Mouse (Mus musculus) forebrain, embryonic 11.5 days (tissue): Measurements from ENCODE around the gene St5. TPM values are rescaled to one million over a fixed set of nuclear protein-coding genes. Genes with fewer than 3 reads are reported as not detected.
A peak's percentile ranks its signal among the peaks of the same experiment; 100 is the strongest.

ENCODE experiments used
- ATAC-seq: fragments of 200-750 bp; cut with Nextera tagmentation; replicated peaks from 2 replicates; pipeline ENCODE4 v1.8.0; 2017; ENCODE audit warnings: moderate TSS enrichment; ENCODE audit not compliant: low FRiP score
- DNase-seq: peaks from one replicate; pipeline ENCODE4 v3.0.0-alpha.2; 2017; ENCODE audit warnings: low spot score
- H3K27ac ChIP-seq: fragments of 300-500 bp; sonication (generic); 2 replicates; pipeline ENCODE4 v1.5.1; 2014; ENCODE audit warnings: low read depth, low read length
- H3K27me3 ChIP-seq: fragments of 300-500 bp; sonication (generic); 2 replicates; pipeline ENCODE4 v1.6.1; 2014; ENCODE audit warnings: mild to moderate bottlenecking, low read length, mixed read lengths; ENCODE audit not compliant: control insufficient read depth, insufficient read depth
- H3K36me3 ChIP-seq: fragments of 300-500 bp; sonication (generic); 2 replicates; pipeline ENCODE4 v1.6.1; 2014; ENCODE audit warnings: mild to moderate bottlenecking, low read length, moderate library complexity, mixed read lengths; ENCODE audit not compliant: control insufficient read depth, insufficient read depth
- H3K4me1 ChIP-seq: fragments of 300-500 bp; sonication (generic); replicated peaks from 2 replicates; pipeline ENCODE4 v1.6.1; 2014; ENCODE audit warnings: low read length, mixed read lengths; ENCODE audit not compliant: control insufficient read depth, insufficient read depth
- H3K4me2 ChIP-seq: fragments of 300-500 bp; sonication (generic); 2 replicates; pipeline ENCODE4 v1.6.1; 2014; ENCODE audit warnings: low read depth, mild to moderate bottlenecking, low read length, moderate library complexity, mixed read lengths; ENCODE audit not compliant: severe bottlenecking
- H3K4me3 ChIP-seq: fragments of 300-500 bp; sonication (generic); 2 replicates; pipeline ENCODE4 v1.5.1; 2014; ENCODE audit warnings: low read depth, low read length
- H3K9ac ChIP-seq: fragments of 300-500 bp; sonication (generic); 2 replicates; pipeline ENCODE4 v1.6.1; 2014; ENCODE audit warnings: low read length
- H3K9me3 ChIP-seq: fragments of 300-500 bp; sonication (generic); 2 replicates; pipeline ENCODE4 v1.6.1; 2016; ENCODE audit warnings: low read length, mixed read lengths; ENCODE audit not compliant: control insufficient read depth
- WGBS: fragments of 180-500 bp; shearing (Covaris S2); extraction: QIAGEN DNeasy Blood & Tissue Kit; methylation state at CpG from one replicate; pipeline ENCODE4 v1.1.7; 2014; 5-methylcytosine and 5-hydroxymethylcytosine counted together
- polyA plus RNA-seq: library from polyadenylated mRNA; unstranded; fragments of >200 nt; fragmentation: Nextera tagmentation; extraction: Ambion mirVana; gene quantifications from 2 replicates; pipeline ENCODE4 v1.2.1, GENCODE M21; 2014

Gene St5
- polyA plus RNA-seq, 1 experiment from 2014 or later, result 32.8 TPM

DNA sequence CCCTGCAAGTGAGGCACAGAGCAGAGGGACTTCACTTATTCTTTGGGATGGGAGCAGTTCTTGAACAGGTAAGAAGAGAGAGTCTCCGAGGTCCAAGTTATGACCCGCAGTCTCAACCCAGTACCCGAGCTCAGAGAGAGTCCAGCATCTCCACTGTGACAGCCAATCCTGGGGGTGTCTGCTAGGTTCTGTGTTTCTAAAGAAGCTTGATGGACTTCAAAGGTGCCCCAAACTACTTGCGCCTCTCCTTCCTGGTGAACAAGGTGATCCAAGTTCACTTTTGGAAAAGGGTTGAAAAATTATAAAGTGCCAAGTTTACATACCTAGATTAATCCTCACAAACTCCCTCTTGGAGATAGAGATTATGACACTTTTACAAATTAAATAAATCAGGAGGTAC is 195.4 kb downstream of the St5 start, which contains the start of gene Trim66:
TSS of gene Trim66 (minus strand) at position 101 of the 400 bp plus-strand sequence.
- Histone ChIP-seq H3K9ac (peak within 1 kb of the TSS; percentile 1; the same call in 1 of the 2 replicates), H3K36me3 (no peaks in the 10 kb centered on the region), H3K9me3 (no peaks in the 10 kb centered on the region), H3K4me3 (no peak within 1 kb of the TSS), H3K27me3 (no peaks in the 10 kb centered on the region), H3K4me1 (no peaks in the 10 kb centered on the region; the same call in 1 of the 2 replicates), H3K4me2 (peak within 1 kb of the TSS; percentile 1; the same call in 1 of the 2 replicates), H3K27ac (peak within 1 kb of the TSS; percentile 1)
- no peak for DNase-seq
- 87% methylated on average over 4 of the region's 4 CpGs for WGBS
- ATAC-seq, result no peak

DNA sequence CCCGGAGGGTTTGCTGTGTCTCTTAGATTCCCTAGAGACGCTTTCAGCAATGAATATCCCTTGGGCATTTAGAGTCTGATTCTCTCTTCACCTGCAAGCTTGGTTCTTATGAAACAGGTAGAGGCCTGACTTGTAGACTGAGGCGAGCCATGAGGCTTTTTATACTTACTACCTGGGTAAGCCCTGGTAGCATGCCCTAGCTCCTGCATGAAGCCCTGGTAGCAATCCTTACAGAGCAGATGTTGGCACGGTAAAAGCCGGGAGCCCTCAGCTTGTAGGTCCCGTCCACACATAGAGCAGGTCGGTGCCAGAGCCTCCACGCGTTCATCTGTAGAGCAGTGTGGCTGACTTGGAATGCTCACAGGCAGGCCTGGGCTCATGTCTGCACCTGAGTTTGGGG is 195.8 kb downstream of the St5 start:
- WGBS, result 37% methylated on average over 9 of the region's 9 CpGs

DNA sequence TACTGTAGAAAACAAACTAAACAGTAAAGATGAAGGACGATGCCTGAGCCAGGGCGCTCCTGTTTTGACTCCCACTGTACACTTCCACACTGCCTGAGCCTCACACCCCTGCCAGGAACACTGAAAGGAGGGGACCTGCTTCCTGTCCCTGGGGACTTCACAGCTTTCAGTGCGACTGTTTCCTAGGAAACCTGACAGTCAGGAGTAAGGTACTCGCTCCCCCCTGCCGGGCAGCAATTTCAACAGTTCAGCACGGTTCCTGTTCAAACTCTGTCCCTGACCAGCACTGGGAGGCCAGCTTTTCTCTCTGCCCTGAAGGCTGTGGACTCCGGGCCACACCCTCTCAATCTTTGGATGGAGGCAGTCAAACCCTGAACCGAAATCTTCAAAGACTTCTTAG is 196.3 kb downstream of the St5 start:
- peak; percentile 70 for DNase-seq
- Histone ChIP-seq H3K4me3 (no peak overlapping the region), H3K27ac (peak overlapping the region; percentile 1), H3K27me3 (no peaks in the 10 kb centered on the region), H3K4me1 (no peaks in the 10 kb centered on the region; the same call in 1 of the 2 replicates), H3K9me3 (no peaks in the 10 kb centered on the region), H3K9ac (peak overlapping the region; percentile 1; the same call in 1 of the 2 replicates), H3K36me3 (no peaks in the 10 kb centered on the region), H3K4me2 (peak overlapping the region; percentile 1; the same call in 1 of the 2 replicates)
- 5% methylated on average over 8 of the region's 8 CpGs for WGBS
- peak; percentile 85 for ATAC-seq

More for the DNA sequence above, 195.8 kb downstream of the St5 start:
- Histone ChIP-seq H3K9ac (no peak overlapping the region; the same call in 1 of the 2 replicates), H3K4me3 (no peak overlapping the region), H3K27ac (peak overlapping the region; percentile 1; the same call in 1 of the 2 replicates), H3K4me1 (no peaks in the 10 kb centered on the region; the same call in 1 of the 2 replicates), H3K9me3 (no peaks in the 10 kb centered on the region), H3K27me3 (no peaks in the 10 kb centered on the region), H3K4me2 (0 out of 2 replicates have a peak overlapping the region, but pooled peaks have one; percentile 1), H3K36me3 (no peaks in the 10 kb centered on the region)
- ATAC-seq (peak; percentile 61), DNase-seq (no peak)

DNA sequence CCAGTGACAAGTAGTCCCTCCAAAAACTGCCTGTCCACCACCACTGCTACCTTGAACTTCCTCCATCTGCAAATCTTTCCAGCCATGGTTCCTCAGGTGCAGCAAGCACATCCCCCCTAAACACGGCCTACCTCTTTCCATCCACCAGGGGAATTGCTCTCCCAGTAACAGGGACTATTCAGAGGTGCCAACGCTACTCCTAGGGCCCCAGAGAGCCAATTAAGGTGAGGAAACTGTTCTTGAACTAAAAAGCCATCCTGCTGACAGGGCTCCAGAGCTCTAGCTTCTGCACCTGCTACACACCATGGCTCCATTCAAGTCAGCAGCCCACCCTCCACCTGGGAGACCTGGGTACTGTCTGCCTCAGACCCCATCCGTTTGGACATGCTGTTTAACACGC is 205.9 kb downstream of the St5 start:
- Histone ChIP-seq H3K4me1 (peaks cover 9% of the 10 kb centered on the region), H3K4me2 (no peak overlapping the region), H3K4me3 (no peak overlapping the region), H3K27me3 (peaks cover 5% of the 10 kb centered on the region; the same call in 1 of the 2 replicates), H3K36me3 (no peaks in the 10 kb centered on the region), H3K9me3 (no peaks in the 10 kb centered on the region), H3K27ac (no peak overlapping the region), H3K9ac (no peak overlapping the region)
- 61% methylated on average over 4 of the region's 4 CpGs for WGBS
- no peak for DNase-seq
- ATAC-seq, result no peak

DNA sequence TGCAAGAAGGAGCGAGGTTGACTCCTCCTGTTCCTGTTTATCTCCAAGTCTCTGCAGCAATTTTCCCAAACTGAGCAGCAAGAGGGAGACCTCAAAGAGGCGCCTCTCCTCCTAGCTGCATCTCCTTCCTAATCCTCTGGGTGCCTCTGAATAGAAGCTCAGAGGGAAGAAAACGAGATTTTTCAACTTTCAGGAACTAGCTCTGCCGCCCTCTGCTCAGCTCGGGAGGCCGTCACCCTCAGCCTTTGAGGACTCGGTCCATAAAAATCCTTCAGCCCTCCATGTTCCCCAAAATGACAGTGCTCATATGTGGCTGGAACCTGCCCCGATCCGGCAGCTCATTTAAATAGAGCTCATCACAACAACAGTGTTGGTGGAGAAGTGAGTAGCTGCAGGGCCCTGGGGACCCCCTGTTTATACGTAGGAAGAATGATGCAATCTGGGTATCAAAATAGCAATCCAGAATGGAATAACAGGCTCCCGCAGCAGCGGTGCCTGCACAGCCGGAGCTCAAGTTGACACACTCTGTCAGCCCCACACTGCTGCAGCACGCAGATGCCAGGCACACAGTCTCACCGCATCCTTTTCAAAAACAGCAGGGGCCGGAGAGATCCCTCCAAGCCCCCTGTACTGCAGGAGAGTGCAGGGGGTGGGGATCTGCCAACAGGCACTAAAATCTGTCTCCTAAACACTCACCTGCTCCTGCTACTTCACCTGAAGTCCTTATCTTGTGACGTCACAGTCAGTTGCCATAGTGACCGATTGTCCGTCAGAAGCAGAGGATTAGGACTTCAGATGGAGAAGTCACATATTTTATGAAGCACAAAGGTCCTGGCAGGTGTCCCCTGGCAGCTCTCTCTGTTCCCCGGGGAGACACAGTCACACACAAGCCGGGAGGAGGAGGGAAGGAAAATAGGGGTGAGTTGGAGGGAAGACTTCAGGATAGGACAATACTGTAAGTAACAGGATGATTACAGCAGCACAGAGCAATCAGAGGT is 209.8 kb downstream of the St5 start:
- DNase-seq (peak; percentile 58), ATAC-seq (peak; percentile 72)
- no peaks in the 10 kb centered on the region for H3K36me3 ChIP-seq
- no peak overlapping the region for H3K27ac ChIP-seq
- peak overlapping the region; percentile 39 for H3K4me2 ChIP-seq
- peak overlapping the region; percentile 16; the same call in 1 of the 2 replicates for H3K4me3 ChIP-seq
- H3K4me1 ChIP-seq, result peaks cover 9% of the 10 kb centered on the region
- H3K27me3 ChIP-seq, result peaks cover 8% of the 10 kb centered on the region; the same call in 1 of the 2 replicates
- H3K9ac ChIP-seq, result 0 out of 2 replicates have a peak overlapping the region, but pooled peaks have one; percentile 30
- H3K9me3 ChIP-seq, result no peaks in the 10 kb centered on the region
- WGBS, result 6% methylated on average over 21 of the region's 21 CpGs

DNA sequence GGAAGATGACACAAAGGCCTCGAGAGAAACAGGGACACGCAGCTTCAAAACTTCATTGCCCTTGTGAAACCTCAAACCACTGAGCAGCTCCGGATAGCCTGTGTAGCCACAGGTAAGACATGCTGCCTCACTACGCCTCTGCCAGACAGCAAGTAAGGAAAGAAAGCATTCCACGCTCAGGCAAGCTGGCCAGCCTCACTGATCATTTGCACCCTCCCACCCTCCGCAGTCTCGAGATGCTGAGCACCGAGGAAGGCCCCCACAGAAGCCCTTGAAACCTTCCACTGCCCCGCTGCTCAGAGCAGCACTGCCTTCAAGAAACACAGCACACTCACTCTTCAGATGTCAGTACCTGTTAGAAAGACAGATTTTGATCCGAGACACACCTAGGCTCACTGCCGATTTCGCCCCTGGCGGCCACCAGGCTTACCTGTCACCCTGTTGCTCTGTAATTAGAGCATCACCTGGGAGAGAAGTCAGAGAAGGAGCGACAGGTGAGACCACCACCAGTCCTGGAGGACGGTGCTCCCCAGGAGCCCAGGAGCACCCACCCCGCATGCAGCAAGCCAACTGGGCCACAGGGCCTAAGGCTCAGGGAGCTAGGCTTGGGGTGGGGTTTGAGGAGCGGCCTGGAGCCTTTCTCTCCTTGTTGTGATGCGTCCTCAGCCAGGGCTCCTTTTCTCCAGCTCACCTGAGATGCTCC is 210.6 kb downstream of the St5 start:
- DNase-seq (no peak), ATAC-seq (no peak)
- H3K4me3 ChIP-seq, result no peak overlapping the region
- H3K9ac ChIP-seq, result no peak overlapping the region
- H3K4me1 ChIP-seq, result peaks cover 9% of the 10 kb centered on the region
- peak overlapping the region; percentile 39 for H3K4me2 ChIP-seq
- no peaks in the 10 kb centered on the region for H3K9me3 ChIP-seq
- 48% methylated on average over 18 of the region's 18 CpGs for WGBS
- no peak overlapping the region for H3K27ac ChIP-seq
- H3K36me3 ChIP-seq, result no peaks in the 10 kb centered on the region
- H3K27me3 ChIP-seq, result peaks cover 8% of the 10 kb centered on the region; the same call in 1 of the 2 replicates

DNA sequence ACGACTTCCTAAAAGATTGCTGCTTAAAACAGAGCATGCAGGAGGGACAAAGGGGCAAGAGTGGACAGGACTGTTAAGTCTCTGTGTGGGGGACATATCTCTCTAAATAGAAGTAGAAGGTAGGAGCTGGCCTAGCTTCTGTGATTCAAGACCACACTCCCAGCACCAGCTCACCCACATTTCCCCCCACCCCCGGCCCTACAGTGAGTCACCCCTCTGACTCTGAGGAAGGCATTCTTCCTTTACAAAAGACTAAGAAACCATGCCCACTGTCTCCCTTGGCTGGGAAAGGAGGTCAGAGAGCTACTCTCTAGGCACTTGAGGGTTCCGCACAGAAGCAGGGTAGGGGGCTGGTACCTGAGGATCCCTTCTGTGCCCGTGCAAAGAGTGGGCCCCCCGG is 219.2 kb downstream of the St5 start:
- WGBS, result 71% methylated on average over 5 of the region's 5 CpGs
- DNase-seq, result no peak
- no peak overlapping the region for H3K4me3 ChIP-seq
- no peaks in the 10 kb centered on the region for H3K36me3 ChIP-seq
- no peak overlapping the region for H3K4me2 ChIP-seq
- no peaks in the 10 kb centered on the region for H3K9me3 ChIP-seq
- H3K4me1 ChIP-seq, result no peaks in the 10 kb centered on the region
- H3K27ac ChIP-seq, result no peak overlapping the region
- no peaks in the 10 kb centered on the region for H3K27me3 ChIP-seq
- no peak overlapping the region for H3K9ac ChIP-seq
- no peak for ATAC-seq

DNA sequence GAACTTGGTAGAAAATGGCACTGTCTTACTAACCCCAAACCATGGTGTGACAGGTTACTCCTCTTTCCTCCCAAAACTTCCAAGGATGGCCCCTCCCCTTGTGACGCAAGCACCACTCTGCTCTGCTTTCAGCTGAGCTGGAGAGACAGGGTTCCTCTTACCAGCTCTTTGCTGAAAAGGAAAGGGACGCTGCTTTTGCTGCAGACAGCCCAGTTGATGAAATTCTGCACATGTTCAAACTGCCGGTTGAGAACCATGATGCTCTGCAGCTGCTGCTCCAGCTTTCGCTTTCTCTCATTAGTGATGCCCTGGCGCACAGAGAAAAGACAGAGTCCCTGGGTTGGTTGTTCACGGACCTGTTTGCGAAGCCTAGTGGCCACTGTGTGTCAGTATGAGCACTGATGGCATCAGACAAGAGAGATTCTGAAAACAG is 222.6 kb downstream of the St5 start:
- Histone ChIP-seq H3K36me3 (no peaks in the 10 kb centered on the region), H3K4me2 (peak overlapping the region; percentile 31; the same call in 1 of the 2 replicates), H3K4me3 (no peak overlapping the region), H3K9ac (no peak overlapping the region), H3K9me3 (no peaks in the 10 kb centered on the region), H3K27me3 (no peaks in the 10 kb centered on the region), H3K27ac (no peak overlapping the region), H3K4me1 (no peaks in the 10 kb centered on the region)
- WGBS, result 16% methylated on average over 7 of the region's 7 CpGs
- ATAC-seq (no peak), DNase-seq (no peak)
